Mouse (Mus musculus) olfactory bulb, adult 2 months (tissue): Measurements from ENCODE around the gene Aasdhppt. TPM values are rescaled to one million over a fixed set of nuclear protein-coding genes. Genes with fewer than 3 reads are reported as not detected.

Experiments used
- H3K27ac ChIP-seq: fragments of 200-500 bp; 2 replicates; pipeline ENCODE4 v1.5.1; 2012; ENCODE audit warnings: low read depth, low read length; ENCODE audit not compliant: insufficient read depth
- H3K4me1 ChIP-seq: fragments of 200-500 bp; 2 replicates; pipeline ENCODE4 v1.6.1; 2012; ENCODE audit warnings: low read length; ENCODE audit not compliant: control insufficient read depth, insufficient read depth
- H3K4me3 ChIP-seq: fragments of 200-500 bp; 2 replicates; pipeline ENCODE4 v1.5.1; 2012; ENCODE audit warnings: mild to moderate bottlenecking, low read depth, low read length, moderate library complexity; ENCODE audit not compliant: insufficient read depth
- CTCF ChIP-seq: fragments of 200-500 bp; IDR thresholded peaks from 2 replicates; pipeline ENCODE4 v1.5.1; 2012; ENCODE audit warnings: low read depth, mild to moderate bottlenecking, low read length, moderate library complexity; ENCODE audit not compliant: insufficient read depth
- POLR2A ChIP-seq: fragments of 200-500 bp; IDR thresholded peaks from 2 replicates; pipeline ENCODE4 v1.6.1; 2012; ENCODE audit warnings: mild to moderate bottlenecking, low read depth, low read length, moderate library complexity; ENCODE audit not compliant: insufficient read depth
- WGBS: fragments of 180-500 bp; shearing (Covaris S2); methylation state at CpG from one replicate; pipeline ENCODE4 v1.1.7; 2018; 5-methylcytosine and 5-hydroxymethylcytosine counted together
- polyA plus RNA-seq: library from polyadenylated mRNA; stranded (reverse); fragments of >200 nt; gene quantifications from 2 replicates; pipeline ENCODE4 v1.2.4, GENCODE M21; 2012; ENCODE audit warnings: low replicate concordance; ENCODE audit not compliant: missing spikeins, insufficient read depth, insufficient read length

The Aasdhppt gene
- polyA plus RNA-seq, 1 experiment: not detected

DNA sequence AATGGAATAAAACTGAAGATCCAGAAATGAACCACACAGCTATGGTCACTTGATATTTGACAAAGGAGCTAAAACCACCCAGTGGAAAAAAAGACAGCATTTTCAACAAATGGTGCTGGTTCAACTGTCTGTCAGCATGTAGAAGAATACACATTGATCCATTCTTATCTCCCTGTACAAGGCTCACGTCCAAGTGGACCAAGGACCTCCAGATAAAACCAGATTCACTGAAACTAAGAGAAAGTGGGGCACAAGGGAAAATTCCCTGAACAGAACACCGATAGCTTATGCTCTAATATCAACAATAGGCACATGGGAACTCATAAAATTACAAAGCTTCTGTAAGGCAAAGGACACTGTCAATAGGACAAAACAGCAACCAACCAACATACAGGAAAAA is 8.8 kb downstream of the Aasdhppt start:
- Histone ChIP-seq H3K4me3 (no peak overlapping the region), H3K4me1 (no peaks in the 10 kb centered on the region; the same call in 1 of the 2 replicates), H3K27ac (no peak overlapping the region)
- TF ChIP-seq CTCF: no peak
- 95% methylated on average over 2 of the region's 2 CpGs for WGBS

DNA sequence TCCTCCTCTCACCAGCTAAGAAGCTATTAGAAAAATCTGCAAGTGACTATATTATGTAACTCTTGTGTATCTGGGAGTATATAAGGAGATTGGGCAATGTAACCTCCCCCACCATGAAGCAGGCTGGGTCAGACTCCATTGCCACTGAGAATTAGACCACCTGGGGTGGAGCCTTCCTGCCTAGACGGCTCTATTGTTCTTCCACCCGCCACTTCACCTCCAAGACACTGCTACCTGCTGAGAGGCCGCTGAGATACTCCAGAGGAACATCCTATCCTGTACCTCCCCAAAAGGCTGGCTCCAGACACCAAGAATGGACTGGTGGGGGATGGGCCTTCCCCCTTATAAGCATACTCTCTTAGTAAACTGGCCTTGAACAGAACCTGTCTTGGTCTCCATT is 25.4 kb downstream of the Aasdhppt start:
- H3K4me3 ChIP-seq: no peak overlapping the region
- no peak overlapping the region for H3K27ac ChIP-seq
- TF ChIP-seq CTCF: no peak
- no peak for TF ChIP-seq POLR2A
- no peaks in the 10 kb centered on the region for H3K4me1 ChIP-seq
- 22% methylated on average over 3 of the region's 3 CpGs for WGBS

DNA sequence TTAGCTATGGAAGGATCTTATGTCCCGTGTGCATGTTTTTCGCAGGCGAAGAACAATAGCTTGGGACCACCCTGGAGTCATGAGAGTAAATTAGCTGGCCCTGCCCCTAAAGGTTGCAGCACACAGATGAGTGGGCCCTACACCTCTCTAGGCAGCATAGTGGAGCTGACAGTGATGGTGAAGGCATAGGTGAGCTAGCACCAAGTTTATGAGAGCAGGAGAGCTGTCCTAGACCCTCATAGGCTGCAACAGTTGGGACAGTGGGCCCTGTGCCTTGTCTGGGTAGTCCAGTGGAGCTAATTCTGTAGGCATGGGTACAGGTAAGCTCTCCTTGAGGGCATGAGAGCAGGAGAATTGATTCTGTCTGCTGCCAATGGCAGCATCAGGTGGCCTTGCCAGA is 42.4 kb downstream of the Aasdhppt start:
- TF ChIP-seq POLR2A: no peak
- TF ChIP-seq CTCF: no peak
- no peak overlapping the region for H3K27ac ChIP-seq
- WGBS: 95% methylated on average over 3 of the region's 3 CpGs
- no peaks in the 10 kb centered on the region for H3K4me1 ChIP-seq
- no peak overlapping the region for H3K4me3 ChIP-seq

DNA sequence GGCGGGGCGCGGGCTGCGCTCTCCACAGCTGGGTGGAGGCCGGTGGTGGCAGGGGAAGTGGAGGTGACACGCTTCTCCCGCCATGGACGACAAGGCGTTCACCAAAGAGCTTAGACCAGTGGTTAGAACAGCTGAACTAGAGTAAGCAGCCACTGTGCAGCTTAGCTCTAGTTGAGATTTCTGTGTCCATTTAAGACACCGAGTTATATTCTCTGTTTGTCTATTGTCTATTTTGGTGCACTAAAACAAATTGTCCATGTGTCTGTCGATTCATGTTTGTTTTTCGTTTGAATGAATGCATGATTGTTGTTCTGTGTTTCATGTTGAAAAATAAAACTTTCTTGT is 48.6 kb downstream of the Aasdhppt start:
- Histone ChIP-seq H3K27ac (no peak overlapping the region), H3K4me1 (no peaks in the 10 kb centered on the region), H3K4me3 (peak overlapping the region; percentile 36)
- WGBS: 67% methylated on average over 12 of the region's 12 CpGs
- TF ChIP-seq POLR2A: no peak
- no peak for TF ChIP-seq CTCF

DNA sequence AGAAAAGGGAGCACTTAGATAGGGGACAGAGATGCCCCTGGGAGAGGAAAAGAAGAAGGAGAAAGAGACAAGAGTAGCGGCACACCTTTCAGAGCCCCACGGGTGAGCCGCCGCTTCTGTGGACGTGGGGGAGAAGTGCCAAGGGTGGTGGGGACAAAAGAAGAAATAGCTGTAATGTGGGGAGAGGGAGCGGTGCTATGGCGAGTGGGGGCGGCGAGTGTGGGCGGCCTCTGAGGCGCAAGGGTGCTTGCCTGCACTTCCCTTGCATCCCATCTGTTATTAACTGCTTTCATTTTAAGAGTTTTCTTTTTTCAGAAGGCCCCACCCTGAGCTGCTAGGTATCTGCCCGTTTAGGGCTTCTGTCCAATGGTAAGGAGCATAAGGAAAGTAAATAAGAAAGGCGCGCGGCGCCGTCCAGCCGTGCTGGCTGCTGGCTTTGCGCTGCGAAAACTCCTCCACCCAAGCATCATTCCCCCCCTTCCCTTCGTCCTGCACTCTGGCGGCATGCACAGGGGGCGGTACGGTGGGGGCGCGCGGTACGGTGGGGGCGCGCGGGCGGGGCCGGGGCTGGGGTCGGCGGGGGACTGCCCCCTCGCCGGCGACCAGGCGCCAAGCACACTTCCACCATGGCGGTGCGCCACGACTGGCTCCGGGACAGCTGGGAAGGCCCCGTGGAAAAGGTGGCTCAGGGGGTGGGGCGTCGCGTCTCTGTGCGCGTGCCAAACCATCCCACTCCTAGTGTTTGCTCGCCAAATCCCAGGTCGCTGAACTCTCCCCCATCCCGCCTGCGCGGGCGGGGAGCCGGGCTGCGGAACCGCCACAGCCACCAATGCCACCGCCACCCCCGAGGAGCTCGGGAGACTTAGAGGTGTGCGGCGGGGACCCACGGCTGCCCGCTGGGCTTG is 49.2 kb downstream of the Aasdhppt start:
- Histone ChIP-seq H3K4me3 (peak overlapping the region; percentile 36), H3K27ac (no peak overlapping the region), H3K4me1 (no peaks in the 10 kb centered on the region)
- TF ChIP-seq POLR2A: no peak
- TF ChIP-seq CTCF: no peak
- whole genome bisulfite sequencing: 54% methylated on average over 65 of the region's 65 CpGs

DNA sequence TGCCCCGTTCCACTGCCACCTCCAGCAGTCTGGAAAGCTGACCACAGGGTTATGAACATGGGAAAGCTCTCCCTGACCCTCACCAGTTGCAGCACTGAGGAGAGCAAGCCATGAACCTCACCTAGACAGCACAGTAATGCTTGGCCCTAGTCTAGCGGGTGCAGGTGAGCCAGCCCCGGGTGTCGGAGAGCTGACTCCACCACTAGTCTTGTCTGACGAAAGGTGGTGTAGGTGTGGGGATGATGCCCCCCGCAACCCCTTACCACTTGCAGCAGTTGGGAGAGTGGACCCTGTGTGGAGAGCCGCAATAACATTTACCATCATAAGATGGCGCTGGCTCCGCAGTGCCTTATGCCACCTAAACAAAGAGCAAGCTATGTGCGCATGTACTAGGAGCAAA is 50.2 kb downstream of the Aasdhppt start:
- H3K4me3 ChIP-seq: no peak overlapping the region
- 93% methylated on average over 10 of the region's 10 CpGs for WGBS
- H3K4me1 ChIP-seq: no peaks in the 10 kb centered on the region
- H3K27ac ChIP-seq: no peak overlapping the region
- TF ChIP-seq POLR2A: no peak
- no peak for TF ChIP-seq CTCF

Other genes with a start within 250 kb of the Aasdhppt start
- gene Kbtbd3, start 362 bp upstream of the Aasdhppt start, polyA plus RNA-seq: not detected in 2 replicates
- gene Msantd4, start 67.1 kb upstream of the Aasdhppt start, polyA plus RNA-seq: not detected in 2 replicates